Mouse (Mus musculus) T-helper 2 cell (primary cell): ENCODE measurements around the gene Tyk2.

ENCODE experiments used
- in situ Hi-C: fragments of 300-600 bp; cut with MboI, MseI; formaldehyde crosslinking; loops from one replicate; pipeline ENCODE4 v1.15.1; 2025; ENCODE audit warnings: high pct_unique_total_duplicates

Tyk2 gene

GRCm38 (mm10) chr9:21149654-21150419 lies 18.8 kb upstream of the Tyk2 start, which contains the start of gene Cdc37:
Gene Cdc37 (minus strand): TSS chr9:21149982.
- in situ Hi-C loops, result loop anchor here (10.0 to 25.0 kb wide), 2 partner anchors 235 to 513 kb away; partner anchors contain the start of genes Fbxl12 and Ubl5

DNA sequence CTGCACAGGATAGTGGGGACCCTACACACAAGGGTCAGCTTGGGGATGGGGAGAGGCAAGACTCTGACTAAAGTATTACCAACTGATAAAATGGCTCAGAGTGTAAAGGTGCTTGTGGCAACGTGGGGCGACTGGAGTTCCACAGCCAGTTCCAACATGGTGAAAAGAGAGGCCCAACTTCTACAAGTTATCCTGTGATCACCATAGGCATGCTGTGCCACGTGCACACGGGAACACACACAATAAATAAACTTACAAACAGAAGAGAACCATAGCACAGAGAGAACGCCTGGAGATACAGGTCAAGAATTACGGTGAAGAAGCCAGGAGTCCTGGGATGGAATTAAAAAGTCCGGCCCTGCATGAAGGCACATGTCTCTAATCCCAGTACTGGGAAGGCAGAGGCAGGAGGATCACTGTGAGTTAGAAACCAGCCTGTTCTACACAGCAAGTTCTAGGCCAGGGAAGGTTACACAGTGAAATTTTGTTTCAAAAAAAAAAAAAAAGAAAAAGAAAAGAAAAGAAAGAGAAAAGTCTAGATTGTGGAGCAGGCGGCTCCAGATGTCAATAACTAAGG lies 18.1 kb upstream of the Tyk2 start:
- in situ Hi-C loops, result loop anchor here (10.0 to 25.0 kb wide), 2 partner anchors 234 to 512 kb away; partner anchors contain the start of genes Fbxl12 and Ubl5

DNA sequence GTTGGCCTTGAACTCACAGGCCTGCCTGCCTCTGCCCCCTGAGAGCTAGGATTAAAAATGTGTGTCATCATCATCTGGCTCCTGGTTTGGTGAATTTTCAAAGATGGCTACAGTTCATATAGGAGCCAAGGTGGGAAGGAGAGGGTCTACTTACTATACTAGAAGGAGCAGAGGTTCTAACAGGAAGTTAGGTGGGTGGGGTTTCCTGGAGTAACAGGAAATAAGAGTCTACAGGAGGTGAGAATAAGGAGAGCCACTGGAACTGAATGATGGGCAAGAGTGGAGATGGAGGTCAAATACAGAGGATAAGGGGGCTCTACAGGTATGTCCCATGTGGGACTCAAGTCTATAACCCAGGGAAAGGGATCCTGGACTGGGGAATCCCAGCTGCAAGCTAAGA lies 17.4 kb upstream of the Tyk2 start:
- in situ Hi-C loops, result loop anchor here (10.0 to 25.0 kb wide), 2 partner anchors 234 to 511 kb away; partner anchors contain the start of genes Fbxl12 and Ubl5

DNA sequence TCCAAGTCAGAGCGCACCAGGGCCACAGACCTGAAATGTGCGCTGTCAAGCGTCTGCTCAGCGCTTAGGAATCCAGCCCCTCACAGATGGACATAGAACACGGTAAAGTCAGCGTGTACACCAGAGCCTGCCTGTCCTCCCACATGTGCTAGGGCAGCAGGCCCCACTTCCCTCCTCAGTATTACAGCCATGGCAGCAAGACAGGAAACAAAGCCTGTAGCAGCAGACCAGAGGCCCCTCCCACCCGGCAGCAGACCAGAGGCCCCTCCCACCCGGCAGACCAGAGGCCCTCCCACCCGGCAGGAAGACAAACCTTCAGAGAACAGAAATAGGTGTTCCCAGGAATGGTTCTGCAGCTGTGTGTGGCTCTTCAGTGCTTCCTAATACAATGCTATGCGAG lies 15.7 kb upstream of the Tyk2 start:
- in situ Hi-C loops, result loop anchor here (10.0 to 25.0 kb wide), 2 partner anchors 232 to 509 kb away; partner anchors contain the start of genes Fbxl12 and Ubl5

- in situ Hi-C loops, result loop anchor here (10.0 to 25.0 kb wide), 2 partner anchors 231 to 508 kb away; partner anchors contain the start of genes Fbxl12 and Ubl5
Observed at GRCm38 (mm10) chr9:21145431-21145830, 14.4 kb upstream of the Tyk2 start.

GRCm38 (mm10) chr9:21144361-21144760 lies 13.3 kb upstream of the Tyk2 start:
- in situ Hi-C loops, result loop anchor here (5.0 to 25.0 kb wide), 4 partner anchors 72 to 507 kb away; partner anchors contain the start of genes Fbxl12, Fdx1l, Gm49373 and Icam4

- in situ Hi-C loops, result loop anchor here (5.0 to 25.0 kb wide), 4 partner anchors 70 to 505 kb away; partner anchors contain the start of genes Fbxl12, Fdx1l, Gm49373 and Icam4
Observed at GRCm38 (mm10) chr9:21141922-21142321, 10.9 kb upstream of the Tyk2 start.

DNA sequence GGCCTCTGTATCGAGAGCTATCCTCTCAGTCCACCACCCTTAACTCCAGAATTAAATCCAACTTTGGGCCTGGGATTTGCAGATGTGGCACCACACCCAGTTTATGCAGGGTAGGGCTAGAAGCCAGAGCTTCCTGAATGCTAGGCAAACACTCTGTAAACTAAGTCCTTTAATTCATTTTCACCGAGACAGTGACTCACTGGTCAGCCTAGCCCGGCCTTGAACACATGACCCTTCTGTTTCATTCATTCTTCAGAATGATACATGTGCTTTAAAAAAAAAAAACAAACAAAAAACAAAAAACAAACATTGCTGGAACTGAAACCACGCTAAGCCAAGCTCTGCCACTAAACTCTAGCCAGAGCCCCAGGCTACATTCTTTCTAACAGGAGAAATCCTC lies 7.3 kb upstream of the Tyk2 start:
- in situ Hi-C loops, result loop anchor here (25.0 kb wide), 1 partner anchor 501 kb away; the partner anchor contains the start of genes Fbxl12 and Ubl5

GRCm38 (mm10) chr9:21137229-21137628 lies 6.2 kb upstream of the Tyk2 start:
- in situ Hi-C loops, result loop anchor here (25.0 kb wide), 1 partner anchor 500 kb away; the partner anchor contains the start of genes Fbxl12 and Ubl5

DNA sequence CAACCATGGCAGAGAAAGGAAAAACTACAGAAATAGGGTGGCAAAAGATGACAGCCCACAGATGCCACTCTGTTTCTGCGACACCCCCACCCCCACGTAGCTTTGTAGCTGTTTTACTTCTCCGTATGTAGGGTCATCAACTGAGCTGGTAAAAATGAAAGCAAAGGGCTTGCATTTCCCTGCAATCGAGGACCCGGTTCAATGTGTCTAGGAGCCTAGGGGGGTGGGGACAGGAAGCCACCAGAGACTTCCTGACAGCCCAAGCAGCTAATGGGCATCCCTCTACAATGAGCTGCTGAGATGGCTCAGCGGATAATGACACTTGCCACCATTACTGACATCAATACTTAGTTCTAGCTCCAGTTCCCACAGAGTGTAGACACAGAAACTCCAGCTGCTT lies 5.4 kb upstream of the Tyk2 start:
- in situ Hi-C loops, result loop anchor here (25.0 kb wide), 1 partner anchor 499 kb away; the partner anchor contains the start of genes Fbxl12 and Ubl5

- in situ Hi-C loops, result loop anchor here (25.0 kb wide), 1 partner anchor 499 kb away; the partner anchor contains the start of genes Fbxl12 and Ubl5
Observed at GRCm38 (mm10) chr9:21135941-21136381, 4.9 kb upstream of the Tyk2 start.

- in situ Hi-C loops, result loop anchor here (25.0 kb wide), 1 partner anchor 498 kb away; the partner anchor contains the start of genes Fbxl12 and Ubl5
Observed at GRCm38 (mm10) chr9:21135329-21135890, 4.4 kb upstream of the Tyk2 start.

- in situ Hi-C loops, result loop anchor here (25.0 kb wide), 1 partner anchor 497 kb away; the partner anchor contains the start of genes Fbxl12 and Ubl5
Observed at GRCm38 (mm10) chr9:21134595-21135328, 3.7 kb upstream of the Tyk2 start.

- in situ Hi-C loops, result loop anchor here (25.0 kb wide), 1 partner anchor 496 kb away; the partner anchor contains the start of genes Fbxl12 and Ubl5
Observed at GRCm38 (mm10) chr9:21133064-21133707, 2.1 kb upstream of the Tyk2 start.

DNA sequence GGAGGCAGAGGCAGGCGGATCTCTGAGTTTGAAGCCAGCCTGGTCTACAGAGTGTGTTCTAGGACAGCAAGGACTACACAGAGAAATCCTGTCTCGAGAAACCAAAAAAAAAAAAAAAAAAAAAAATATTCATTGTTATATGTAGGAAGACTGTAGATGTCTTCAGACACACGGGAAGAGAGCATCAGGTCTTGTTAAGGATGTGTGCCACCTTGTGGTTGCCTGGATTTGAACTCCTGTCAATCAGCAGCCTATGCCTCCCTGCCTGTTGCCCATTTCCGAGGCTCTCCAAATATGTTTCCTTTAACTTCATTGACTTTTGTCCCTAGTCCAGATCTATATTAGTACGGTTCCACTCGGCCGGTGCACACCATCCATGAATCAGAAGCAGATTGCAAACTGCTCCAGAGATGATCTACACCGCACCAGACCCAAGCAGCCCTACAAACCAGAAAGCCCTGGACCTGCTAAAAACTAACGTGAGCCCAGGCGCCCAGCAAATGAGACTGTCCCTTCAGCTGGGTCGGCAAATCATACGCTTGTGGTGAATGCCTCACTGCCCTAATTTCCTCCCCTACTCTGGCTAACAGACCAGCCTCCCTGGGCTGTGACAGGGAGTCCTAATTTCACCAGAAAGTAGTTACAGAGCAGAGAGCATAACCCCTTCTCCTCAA lies 1.2 kb upstream of the Tyk2 start:
- in situ Hi-C loops, result loop anchor here (25.0 kb wide), 1 partner anchor 495 kb away; the partner anchor contains the start of genes Fbxl12 and Ubl5

DNA sequence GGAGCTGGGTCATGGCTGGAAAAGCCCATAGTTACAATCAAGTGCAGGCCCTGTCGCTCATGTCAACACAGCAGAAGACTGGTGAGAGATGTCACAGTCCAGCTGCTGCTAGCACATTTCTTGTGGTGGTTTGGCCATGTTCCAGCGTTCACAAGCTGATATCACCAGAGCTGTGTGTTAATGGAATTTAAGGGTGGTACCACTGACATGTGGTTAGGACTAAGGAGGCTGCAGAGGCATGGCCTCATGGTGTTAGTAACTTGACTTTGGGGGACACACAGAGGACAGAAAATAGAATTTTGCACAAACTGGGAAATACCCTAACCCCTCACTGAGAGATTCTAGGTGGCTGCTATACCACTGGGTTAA lies 4.8 kb downstream of the Tyk2 start:
- in situ Hi-C loops, result loop anchor here (25.0 kb wide), 1 partner anchor 489 kb away; the partner anchor contains the start of genes Fbxl12 and Ubl5

DNA sequence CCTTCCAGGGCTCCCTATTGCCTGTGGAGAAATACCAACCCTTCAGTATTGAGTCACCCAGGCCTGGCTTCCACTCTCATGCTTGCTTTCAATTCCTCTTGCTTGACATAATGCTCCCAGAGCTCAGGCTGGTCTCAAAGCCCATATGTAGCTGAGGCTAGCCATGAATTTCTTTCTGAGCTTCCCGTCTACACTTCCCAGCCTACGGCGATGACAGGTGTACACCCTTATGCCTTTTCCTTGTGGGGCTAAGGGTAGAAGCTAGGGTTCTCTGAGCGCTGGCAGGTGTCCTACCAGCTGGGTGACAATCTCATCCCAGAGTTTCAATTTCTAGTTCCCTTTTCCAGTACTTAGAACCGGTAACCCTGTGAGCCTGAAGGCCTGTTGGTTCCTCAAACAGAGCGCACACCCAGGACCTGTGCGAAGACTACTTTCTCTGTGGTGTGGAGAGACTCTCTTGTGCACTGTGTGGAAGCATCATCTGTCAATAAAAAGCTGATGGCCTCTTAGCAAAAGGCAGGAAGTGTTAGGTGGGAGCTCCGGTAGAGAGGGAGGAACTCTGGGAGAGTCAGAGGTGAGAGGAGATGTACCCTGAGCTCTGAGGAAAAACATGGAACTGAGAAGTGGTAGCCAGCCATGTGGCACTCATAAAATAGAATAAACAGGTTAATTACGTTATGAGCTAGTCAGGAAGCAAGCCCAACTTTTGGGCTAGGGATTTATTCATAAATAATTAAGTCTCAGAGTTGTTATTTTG lies 5.4 kb downstream of the Tyk2 start:
- in situ Hi-C loops, result loop anchor here (25.0 kb wide), 1 partner anchor 488 kb away; the partner anchor contains the start of genes Fbxl12 and Ubl5

DNA sequence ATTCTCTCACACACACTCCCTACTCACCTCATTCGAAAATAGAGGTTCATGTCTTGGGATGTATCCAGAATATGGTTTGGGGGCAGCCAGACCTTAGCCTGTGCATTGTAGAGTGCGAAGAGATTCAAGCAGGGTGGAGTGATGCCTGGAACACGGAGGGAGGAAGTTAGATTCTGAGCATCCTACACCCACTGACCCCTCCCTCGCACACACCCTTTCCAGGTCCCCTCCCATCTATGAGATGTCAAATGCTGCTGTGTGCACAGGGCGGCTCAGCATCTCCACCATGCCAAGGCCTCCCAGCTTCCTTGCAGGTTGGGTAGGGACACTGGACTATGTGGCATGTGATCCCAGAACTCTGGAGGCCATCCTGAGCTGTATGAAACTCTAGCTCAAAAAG lies 6.2 kb downstream of the Tyk2 start:
- in situ Hi-C loops, result loop anchor here (25.0 kb wide), 1 partner anchor 488 kb away; the partner anchor contains the start of genes Fbxl12 and Ubl5
